Mouse (Mus musculus) bone marrow macrophage, adult 2 months (primary cell): ENCODE data around the gene Sp9.

ENCODE experiments used
- CTCF ChIP-seq: IDR thresholded peaks from 2 replicates; pipeline ENCODE4 v1.5.1; 2012; ENCODE audit warnings: low read depth, mild to moderate bottlenecking, low read length, moderate library complexity
- POLR2A ChIP-seq: IDR thresholded peaks from 2 replicates; pipeline ENCODE4 v1.6.1; 2012; ENCODE audit warnings: mild to moderate bottlenecking, low read depth, low read length, borderline replicate concordance

GRCm38 (mm10) chr2:73322991-73323390, 51.3 kb downstream of the Sp9 start:
- TF ChIP-seq CTCF (no peak), POLR2A (no peak)
